Mouse (Mus musculus) spleen, postnatal 36 days (tissue): ENCODE measurements around the gene Rbm12b1.
A peak's percentile ranks its signal among the peaks of the same experiment; 100 is the strongest.
"Not testable (repeated sequence)": the region's sequence is repeated elsewhere in the genome, so short reads cannot be mapped to it uniquely, and the experiment has no call there.

Experiments
- DNase-seq, 2 experiments: peaks; one replicate each; pipeline ENCODE4 v3.0.0; 2022; ENCODE audit warnings: low spot score in 2 of 2, mixed read lengths in 1 of 2

Rbm12b1 gene

DNA sequence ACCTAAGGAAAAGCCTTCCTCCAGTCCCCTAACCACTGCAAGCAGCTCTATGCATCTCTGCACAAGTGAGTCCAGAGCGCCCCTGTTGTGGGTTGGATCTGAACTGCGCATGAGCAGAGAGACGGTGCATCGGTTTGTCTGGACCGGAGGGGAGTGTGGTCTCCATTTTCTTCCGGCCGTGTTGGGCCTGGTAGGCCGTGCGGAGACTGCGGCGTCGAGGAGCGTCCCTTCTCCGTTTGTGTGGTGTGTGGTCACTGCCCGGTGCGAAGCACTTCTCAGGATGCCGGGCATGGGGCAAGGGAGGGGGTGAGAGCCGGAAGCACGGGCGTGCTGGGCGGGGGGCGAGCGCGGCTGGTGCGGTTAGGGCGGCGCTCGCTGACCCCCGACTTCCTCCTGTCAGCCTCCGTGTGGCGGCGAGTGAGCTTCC lies at the start of gene Rbm12b1:
Gene Rbm12b1, plus strand, starts transcription at position 124 of the 427 bp plus-strand sequence.
- DNase-seq = peak; percentile 75 to 79

DNA sequence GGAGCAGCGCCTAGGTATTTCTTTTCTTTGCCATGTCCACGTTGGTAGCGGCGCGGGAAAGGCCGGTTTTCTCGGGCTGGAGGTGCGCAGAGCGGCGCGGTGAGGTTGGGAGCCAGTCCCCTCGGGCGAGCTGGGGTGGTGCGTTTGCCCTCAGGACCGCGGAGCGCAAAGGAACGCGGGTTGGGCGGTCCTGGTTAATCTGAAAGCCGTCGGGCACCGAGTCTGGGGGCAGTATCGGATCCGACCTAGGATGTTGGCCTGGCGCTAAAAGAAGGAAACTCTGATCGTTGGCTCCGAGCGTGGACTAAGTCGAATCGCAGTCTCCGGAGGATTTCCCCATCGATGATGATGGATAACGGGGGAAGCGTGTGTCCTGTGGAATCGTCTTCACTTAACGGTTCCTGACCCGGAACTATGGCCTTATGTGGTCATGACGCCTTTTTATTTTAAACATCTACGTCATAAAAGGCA lies 563 bp downstream of the Rbm12b1 start:
- not testable (repeated sequence) for DNase-seq

DNA sequence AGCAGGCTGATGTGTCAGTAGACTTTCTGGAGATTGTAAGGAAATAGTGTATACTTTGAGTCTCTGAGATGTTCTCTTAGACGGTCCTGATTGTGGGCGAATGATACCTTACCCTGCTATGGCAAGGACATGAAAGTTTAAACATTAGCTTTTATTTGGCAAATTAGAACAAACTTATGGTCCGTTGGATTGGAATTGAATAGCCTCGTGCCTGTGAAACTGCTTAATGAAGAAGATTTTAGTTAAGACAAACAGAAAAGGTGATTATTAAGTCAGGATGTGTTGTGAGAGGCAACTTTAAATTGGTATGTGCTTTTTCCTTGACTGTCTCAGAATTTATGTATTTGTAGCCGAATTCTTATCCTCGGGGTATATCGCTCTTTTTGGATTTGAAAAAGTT lies 1.5 kb downstream of the Rbm12b1 start:
- not testable (repeated sequence) for DNase-seq

DNA sequence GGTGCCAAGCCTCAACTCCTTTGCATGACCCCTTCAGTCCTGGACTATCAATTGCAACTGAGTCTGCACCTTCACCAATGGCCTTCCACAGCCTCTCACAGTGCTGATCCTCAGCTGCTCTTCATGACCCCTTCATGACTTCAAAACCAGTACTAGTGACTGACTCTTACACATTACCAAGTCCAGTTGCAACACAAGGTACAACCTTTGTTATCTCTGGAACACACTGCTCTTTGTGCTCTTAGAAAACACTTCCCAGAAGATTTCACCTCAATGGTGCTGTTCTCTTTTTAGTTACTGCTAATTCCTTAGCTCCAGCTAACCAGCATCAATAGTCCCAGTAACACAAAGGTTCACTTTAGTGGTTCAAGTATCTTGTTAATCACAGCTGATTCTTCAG lies 7.6 kb downstream of the Rbm12b1 start:
- no peak for DNase-seq

DNA sequence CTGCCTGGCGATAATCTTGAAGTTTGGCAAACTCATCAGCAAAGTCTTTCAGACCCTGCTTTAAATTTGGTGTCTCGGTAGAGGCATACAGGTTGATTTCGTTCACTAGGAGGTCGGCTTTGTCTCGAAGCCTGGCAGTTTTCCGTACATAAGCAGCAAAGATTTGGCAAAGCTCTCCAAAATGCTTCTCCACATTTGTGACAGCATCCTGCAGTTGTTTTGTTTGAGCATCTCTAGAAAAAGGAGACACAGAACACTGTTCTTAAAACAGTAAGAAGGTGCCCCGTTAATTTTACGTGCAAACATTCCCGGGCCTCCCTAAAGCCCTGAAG lies 30.9 kb downstream of the Rbm12b1 start:
- DNase-seq = no peak

DNA sequence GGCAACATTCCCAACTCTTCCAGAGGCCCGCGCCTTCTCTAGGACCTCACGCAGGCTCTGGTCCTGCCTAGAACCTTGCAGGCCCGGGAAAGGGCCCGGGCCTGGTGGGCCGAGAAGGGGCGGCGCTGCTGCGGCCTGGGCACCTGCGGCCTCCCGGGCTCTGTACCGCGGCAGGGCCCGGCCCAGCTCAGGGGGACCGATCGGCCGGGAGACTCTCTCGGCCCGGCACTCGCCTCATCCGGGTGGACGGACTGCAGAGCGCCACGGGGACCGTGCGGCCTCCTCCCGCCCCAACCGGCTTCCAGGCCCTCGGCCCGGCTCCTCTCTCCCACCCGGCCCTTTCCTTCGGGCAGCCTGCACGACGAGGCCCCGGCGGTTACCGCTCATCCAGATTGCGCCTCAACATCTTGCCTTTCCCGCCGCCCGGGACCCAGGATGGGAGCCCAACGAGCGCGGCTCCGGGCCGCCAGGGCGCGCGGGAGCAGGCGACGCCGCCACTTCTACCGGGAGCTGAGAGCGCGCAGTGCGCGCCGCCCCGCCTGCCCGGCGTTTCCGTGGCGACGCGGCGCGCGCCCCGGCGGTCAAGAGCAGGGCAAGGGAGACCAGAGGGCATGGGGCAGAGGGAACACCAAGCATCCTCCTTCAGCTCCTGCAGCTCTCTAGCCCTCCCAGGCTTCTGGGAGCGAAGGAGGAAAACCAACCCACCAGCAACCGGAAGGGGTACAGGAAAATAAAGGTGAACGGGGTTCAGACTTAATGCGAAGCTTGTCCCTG lies 31.4 kb downstream of the Rbm12b1 start, which contains the start of gene Fam92a:
Gene Fam92a, minus strand, starts transcription at position 698 of the 774 bp plus-strand sequence.
- peak; percentile 34 to 46 for DNase-seq

DNA sequence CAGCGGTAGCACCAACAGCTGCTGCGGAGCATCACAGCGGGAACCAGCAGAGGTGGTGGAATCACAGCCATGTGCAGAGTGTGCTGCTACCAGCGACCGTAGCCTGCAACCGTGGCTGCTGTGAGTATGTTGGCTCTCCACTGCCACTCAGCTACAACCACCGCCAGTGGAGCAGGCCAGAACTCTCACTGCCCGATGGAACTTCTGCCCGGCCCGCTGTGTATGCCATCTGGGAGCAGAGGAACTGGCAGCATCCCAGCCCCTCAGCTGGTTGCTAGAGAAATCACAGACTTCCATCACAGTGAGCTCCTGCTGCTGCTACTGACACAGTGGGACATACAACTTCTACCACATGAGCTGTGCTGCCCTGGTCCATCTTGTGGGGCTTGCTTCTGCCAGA lies 38.9 kb downstream of the Rbm12b1 start:
- no peak for DNase-seq
